Comparison of ENCODE assay signal across 17 mouse cellular contexts in genomic region chr19:17199059-17199458, GRCm38 (mm10).
DNase-seq lines count a peak whose midpoint lies in the region; ATAC-seq lines count a peak whose summit lies in the region.
"Had no signal": no experiment of that assay in that cellular context is flagged by ENCODE, and none has a peak within 500 bp of the region (broad histone marks: within the 10 kb centered on the region; RNA-seq: fewer than 3 reads in every experiment).

No protein-coding gene starts in this region.

- peaks cover 3% of the 10 kb centered on the region; the same call in 1 of the 2 replicates for H3K4me1 ChIP-seq in liver, embryonic 13.5 days (replicated peaks)
- H3K4me1 ChIP-seq in liver, embryonic 12.5 days, result peaks cover 7% of the 10 kb centered on the region
- H3K4me1 ChIP-seq in heart, embryonic 11.5 days (ENCODE audit: control insufficient read depth, insufficient read depth, low read length), result 0 out of 2 replicates have a peak, but pooled peaks cover 6% of the 10 kb centered on the region
- H3K4me1 ChIP-seq: limb, embryonic 10.5 days had no signal

- H3K9me3 ChIP-seq in liver, embryonic 13.5 days (replicated peaks), result no peaks in the 10 kb centered on the region
- no peaks in the 10 kb centered on the region for H3K9me3 ChIP-seq in liver, embryonic 12.5 days (replicated peaks)
- no peaks in the 10 kb centered on the region for H3K9me3 ChIP-seq in heart, embryonic 11.5 days (replicated peaks; ENCODE audit: control insufficient read depth, low read length)
- H3K9me3 ChIP-seq: hindbrain, embryonic 13.5 days; limb, embryonic 10.5 days had no signal

- no peak for DNase-seq in liver, embryonic 13.5 days
- DNase-seq in embryo, embryonic 9.5 days (ENCODE audit: extremely low spot score), result peak; percentile 8
- DNase-seq in mesoderm, embryonic 11.5 days (ENCODE audit: low read depth, low spot score), result peak; percentile 24
- DNase-seq in gastrocnemius, postnatal 14 days, result no peak
- no peak for DNase-seq in right cerebral cortex, postnatal 4 days
- DNase-seq: cerebellum, postnatal 14 days; kidney, postnatal 14 days; spleen, adult 18-20 months had no signal

- no peak overlapping the region for H3K4me2 ChIP-seq in liver, embryonic 13.5 days
- H3K4me2 ChIP-seq in liver, embryonic 12.5 days, result no peak overlapping the region
- H3K4me2 ChIP-seq in heart, embryonic 11.5 days, result no peak overlapping the region
- H3K4me2 ChIP-seq: hindbrain, embryonic 13.5 days had no signal

- no peak overlapping the region for H3K4me3 ChIP-seq in liver, embryonic 13.5 days (replicated peaks)
- H3K4me3 ChIP-seq in liver, embryonic 12.5 days, result no peak overlapping the region
- no peak overlapping the region for H3K4me3 ChIP-seq in heart, embryonic 11.5 days (ENCODE audit: low read depth, low read length)
- H3K4me3 ChIP-seq: hindbrain, embryonic 13.5 days; limb, embryonic 10.5 days; myocyte had no signal

- no peaks in the 10 kb centered on the region for H3K36me3 ChIP-seq in liver, embryonic 13.5 days
- H3K36me3 ChIP-seq in liver, embryonic 12.5 days, result no peaks in the 10 kb centered on the region
- no peaks in the 10 kb centered on the region for H3K36me3 ChIP-seq in heart, embryonic 11.5 days (ENCODE audit: control insufficient read depth, insufficient read depth, low read length)
- H3K36me3 ChIP-seq: hindbrain, embryonic 13.5 days; limb, embryonic 10.5 days had no signal

- no peak overlapping the region for H3K27ac ChIP-seq in liver, embryonic 13.5 days
- no peak overlapping the region for H3K27ac ChIP-seq in liver, embryonic 12.5 days
- H3K27ac ChIP-seq in heart, embryonic 11.5 days (ENCODE audit: low read depth, low read length), result peak overlapping the region; percentile 4; the same call in 1 of the 2 replicates
- H3K27ac ChIP-seq: hindbrain, embryonic 13.5 days; limb, embryonic 10.5 days; macrophage had no signal

- intact Hi-C loops in gastrocnemius, postnatal 14 days (cut with DNase I; ENCODE audit: low total_unique reads), result no loop called here

- no peaks in the 10 kb centered on the region for H3K27me3 ChIP-seq in liver, embryonic 13.5 days
- H3K27me3 ChIP-seq in liver, embryonic 12.5 days (replicated peaks), result no peaks in the 10 kb centered on the region
- H3K27me3 ChIP-seq in heart, embryonic 11.5 days (ENCODE audit: control insufficient read depth, insufficient read depth, low read length), result 0 out of 2 replicates have a peak, but pooled peaks cover 8% of the 10 kb centered on the region
- H3K27me3 ChIP-seq: CH12.LX; hindbrain, embryonic 13.5 days had no signal

- ATAC-seq in liver, embryonic 13.5 days (ENCODE audit: low read depth), result 0 out of 2 replicates have a peak, but pooled peaks have one; percentile 20
- no peak for ATAC-seq in liver, embryonic 12.5 days
- peak; percentile 52; the same call in 1 of the 2 replicates for ATAC-seq in heart, embryonic 11.5 days (replicated peaks; ENCODE audit: insufficient number of reproducible peaks, low FRiP score, low TSS enrichment)
- no peak for ATAC-seq in activated CD4-positive, CD25-positive, alpha-beta regulatory T cell, adult 4 months
- ATAC-seq: intestine, embryonic 16.5 days had no signal

- WGBS in liver, embryonic 13.5 days (ENCODE audit: insufficient replicate concordance), result 25% methylated on average over 8 of the region's 8 CpGs
- WGBS in liver, embryonic 12.5 days (ENCODE audit: insufficient replicate concordance), result 25% methylated on average over 8 of the region's 8 CpGs
- 5% methylated on average over 8 of the region's 8 CpGs for whole genome bisulfite sequencing in heart, embryonic 11.5 days (ENCODE audit: insufficient replicate concordance)

- H3K9ac ChIP-seq in liver, embryonic 13.5 days, result no peak overlapping the region
- H3K9ac ChIP-seq in liver, embryonic 12.5 days, result no peak overlapping the region
- no peak overlapping the region for H3K9ac ChIP-seq in heart, embryonic 11.5 days (ENCODE audit: low read depth, low read length)
- H3K9ac ChIP-seq: hindbrain, embryonic 13.5 days had no signal

Comparison
In these comparisons a context has a peak if more than half of its experiments do, and no peak if none do; other contexts are left out.
1. ATAC-seq: peak in liver, embryonic 13.5 days (single experiment) and heart, embryonic 11.5 days (single experiment); none in liver, embryonic 12.5 days (single experiment) and activated CD4-positive, CD25-positive, alpha-beta regulatory T cell, adult 4 months (single experiment).
2. DNase-seq: peak in embryo, embryonic 9.5 days (single experiment) and mesoderm, embryonic 11.5 days (single experiment); none in liver, embryonic 13.5 days (single experiment), gastrocnemius, postnatal 14 days (single experiment) and right cerebral cortex, postnatal 4 days (single experiment).